Mouse (Mus musculus) heart, embryonic 12.5 days (tissue): ENCODE measurements at regions not wholly inside any gene's neighbourhood (a gene's known extent, or its start where the extent isn't known, plus 50 kb on each side); places are given as distances from the start of the nearest gene placed in this dataset.
"Not testable (repeated sequence)": the region's sequence is repeated elsewhere in the genome, so short reads cannot be mapped to it uniquely, and the experiment has no call there.

Experiments used
- ATAC-seq: fragments of 200-750 bp; cut with Nextera tagmentation; 2 replicates; pipeline ENCODE4 v1.8.0; 2017; ENCODE audit warnings: moderate TSS enrichment, moderate library complexity; ENCODE audit not compliant: insufficient number of reproducible peaks, low FRiP score
- H3K27ac ChIP-seq: fragments of 300-500 bp; sonication (generic); 2 replicates; pipeline ENCODE4 v1.5.1; 2016; ENCODE audit warnings: mild to moderate bottlenecking, moderate library complexity; ENCODE audit not compliant: poor library complexity, severe bottlenecking
- H3K27me3 ChIP-seq: fragments of 300-500 bp; sonication (generic); replicated peaks from 2 replicates; pipeline ENCODE4 v1.6.1; 2016; ENCODE audit warnings: mild to moderate bottlenecking, moderate library complexity
- H3K36me3 ChIP-seq: fragments of 300-500 bp; sonication (generic); 2 replicates; pipeline ENCODE4 v1.6.1; 2016; ENCODE audit warnings: mild to moderate bottlenecking, moderate library complexity
- H3K4me1 ChIP-seq: fragments of 300-500 bp; sonication (generic); replicated peaks from 2 replicates; pipeline ENCODE4 v1.6.1; 2016; ENCODE audit warnings: mild to moderate bottlenecking
- H3K4me2 ChIP-seq: fragments of 300-500 bp; sonication (generic); 2 replicates; pipeline ENCODE4 v1.6.1; 2016; ENCODE audit warnings: mild to moderate bottlenecking, moderate library complexity
- H3K4me3 ChIP-seq: fragments of 300-500 bp; sonication (generic); 2 replicates; pipeline ENCODE4 v1.5.1; 2016; ENCODE audit warnings: mild to moderate bottlenecking
- H3K9ac ChIP-seq: fragments of 300-500 bp; sonication (generic); 2 replicates; pipeline ENCODE4 v1.6.1; 2016; ENCODE audit warnings: mild to moderate bottlenecking, moderate library complexity
- H3K9me3 ChIP-seq: fragments of 300-500 bp; sonication (generic); replicated peaks from 2 replicates; pipeline ENCODE4 v1.6.1; 2016; ENCODE audit warnings: mild to moderate bottlenecking, moderate library complexity
- WGBS: fragments of 180-500 bp; shearing (Covaris S2); methylation state at CpG from one replicate; pipeline ENCODE4 v1.1.7; 2016; 5-methylcytosine and 5-hydroxymethylcytosine counted together

DNA sequence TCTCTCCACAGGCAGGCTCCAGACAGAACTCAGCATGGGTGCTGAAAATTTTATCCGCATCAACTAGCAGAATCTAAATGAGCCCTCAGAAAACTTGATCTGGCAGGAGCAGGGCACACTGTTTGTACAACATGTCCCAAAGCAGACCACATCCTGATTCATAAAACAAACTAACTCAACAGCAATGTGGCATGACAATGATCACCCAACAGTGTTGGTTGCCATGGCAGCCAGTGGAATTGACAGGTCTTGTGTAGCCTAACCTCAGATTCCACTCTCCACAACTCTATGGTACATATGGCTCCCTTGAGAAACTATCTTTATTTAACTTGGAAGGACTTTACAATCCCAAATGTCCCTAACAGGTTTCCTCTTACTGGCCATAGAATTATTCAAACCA is 82.3 kb upstream of the Adtrp start:
- no peak for ATAC-seq
- no peak overlapping the region for H3K27ac ChIP-seq
- H3K27me3 ChIP-seq, result no peaks in the 10 kb centered on the region
- no peaks in the 10 kb centered on the region for H3K36me3 ChIP-seq
- H3K9ac ChIP-seq, result no peak overlapping the region
- H3K4me3 ChIP-seq, result no peak overlapping the region
- no peaks in the 10 kb centered on the region for H3K4me1 ChIP-seq
- WGBS, result 84% methylated on average over 1 of the region's 1 CpGs
- no peaks in the 10 kb centered on the region for H3K9me3 ChIP-seq
- H3K4me2 ChIP-seq, result no peak overlapping the region

DNA sequence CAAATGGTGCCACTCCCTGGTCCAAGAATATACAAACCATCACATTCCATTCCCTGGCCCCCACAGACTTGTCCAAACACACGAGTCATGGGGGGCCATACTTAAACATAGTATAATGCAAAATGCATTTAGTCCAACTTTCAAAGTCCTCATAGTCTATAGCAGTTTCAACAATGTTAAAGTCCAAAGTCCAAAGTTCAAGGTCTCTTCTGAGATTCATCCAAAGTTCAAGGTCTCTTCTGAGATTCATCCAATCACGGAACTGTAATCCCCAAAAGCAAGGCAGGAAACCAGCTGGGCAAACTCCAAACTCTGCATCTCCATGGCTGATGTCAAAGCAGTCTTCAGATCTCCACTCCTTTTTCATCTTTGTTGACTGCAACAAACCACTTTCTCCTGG is 78.4 kb upstream of the Adtrp start:
- 73% methylated on average over 2 of the region's 2 CpGs for WGBS
- not testable (repeated sequence) for H3K9me3 ChIP-seq, H3K4me3 ChIP-seq, H3K27me3 ChIP-seq, ATAC-seq, H3K27ac ChIP-seq, H3K9ac ChIP-seq, H3K4me1 ChIP-seq, H3K4me2 ChIP-seq, H3K36me3 ChIP-seq

DNA sequence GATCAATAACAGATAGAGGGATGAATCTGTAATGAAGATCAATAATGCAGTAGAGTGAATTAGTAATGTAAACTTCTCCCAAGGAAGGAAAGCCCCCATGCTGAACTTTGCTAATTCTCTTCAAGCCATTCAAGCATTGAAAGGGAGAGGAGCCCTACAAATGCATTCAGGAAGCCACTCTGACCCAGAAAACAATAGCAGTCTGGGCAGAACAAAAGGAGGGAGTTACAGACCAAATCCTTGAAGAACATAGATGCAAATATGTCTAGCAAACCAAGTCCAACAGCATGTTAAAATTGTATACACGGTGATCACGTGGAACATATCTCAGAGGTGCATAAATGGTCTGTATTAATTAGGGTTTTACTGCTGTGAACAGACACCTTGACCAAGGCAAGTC is 77.7 kb upstream of the Adtrp start:
- H3K4me1 ChIP-seq, result no peaks in the 10 kb centered on the region
- 60% methylated on average over 2 of the region's 2 CpGs for WGBS
- H3K27me3 ChIP-seq, result no peaks in the 10 kb centered on the region
- H3K4me3 ChIP-seq, result no peak overlapping the region
- no peaks in the 10 kb centered on the region for H3K36me3 ChIP-seq
- H3K9ac ChIP-seq, result no peak overlapping the region
- H3K9me3 ChIP-seq, result no peaks in the 10 kb centered on the region
- ATAC-seq, result no peak
- no peak overlapping the region for H3K4me2 ChIP-seq
- no peak overlapping the region for H3K27ac ChIP-seq

DNA sequence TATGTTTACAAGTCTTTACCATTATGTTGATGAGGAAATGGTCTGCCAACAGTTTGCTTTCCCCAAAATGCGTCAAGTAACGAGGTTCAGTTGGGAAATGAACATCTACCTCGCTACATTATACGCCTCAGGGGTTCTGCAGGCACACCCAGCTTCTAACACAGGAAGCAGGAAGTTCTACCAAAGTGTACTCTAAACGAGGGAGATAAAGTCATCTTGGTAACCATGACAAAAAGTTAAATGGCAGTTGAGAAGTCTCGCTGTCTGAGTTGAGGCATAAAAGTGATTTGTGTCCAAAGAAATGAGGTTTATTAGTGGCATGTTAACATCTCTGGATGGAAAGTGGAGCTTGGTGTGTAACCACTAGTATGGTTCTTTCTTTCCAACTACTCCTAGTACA is 73.7 kb upstream of the Adtrp start:
- no peaks in the 10 kb centered on the region for H3K36me3 ChIP-seq
- ATAC-seq, result no peak
- H3K9ac ChIP-seq, result no peak overlapping the region
- no peak overlapping the region for H3K4me3 ChIP-seq
- H3K27me3 ChIP-seq, result no peaks in the 10 kb centered on the region
- no peaks in the 10 kb centered on the region for H3K4me1 ChIP-seq
- WGBS, result 63% methylated on average over 6 of the region's 6 CpGs
- H3K27ac ChIP-seq, result no peak overlapping the region
- no peak overlapping the region for H3K4me2 ChIP-seq
- no peaks in the 10 kb centered on the region for H3K9me3 ChIP-seq

DNA sequence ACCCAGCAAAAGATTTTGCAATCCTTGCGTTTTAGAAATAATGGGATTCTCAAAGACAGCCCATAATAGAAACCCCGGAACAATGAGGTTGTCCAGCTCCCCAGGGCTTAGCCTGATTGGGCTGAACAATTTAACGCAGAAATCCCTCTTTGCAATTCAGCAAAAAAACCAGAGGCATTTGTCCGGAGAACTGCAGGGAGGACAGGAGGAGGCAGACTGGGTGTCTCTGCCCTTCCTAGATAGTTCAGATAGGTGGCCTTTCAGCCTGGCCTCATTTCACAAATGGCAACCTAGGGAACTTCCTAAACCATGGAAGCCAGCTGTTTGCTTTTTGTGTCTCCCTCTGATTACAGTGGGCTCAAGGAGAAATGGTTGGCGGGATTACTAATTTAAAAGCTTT is 71.0 kb upstream of the Adtrp start:
- no peaks in the 10 kb centered on the region for H3K9me3 ChIP-seq
- H3K27ac ChIP-seq, result no peak overlapping the region
- no peaks in the 10 kb centered on the region for H3K4me1 ChIP-seq
- no peak for ATAC-seq
- no peaks in the 10 kb centered on the region for H3K27me3 ChIP-seq
- H3K4me2 ChIP-seq, result no peak overlapping the region
- no peak overlapping the region for H3K9ac ChIP-seq
- H3K4me3 ChIP-seq, result no peak overlapping the region
- WGBS, result 53% methylated on average over 5 of the region's 5 CpGs
- H3K36me3 ChIP-seq, result no peaks in the 10 kb centered on the region

DNA sequence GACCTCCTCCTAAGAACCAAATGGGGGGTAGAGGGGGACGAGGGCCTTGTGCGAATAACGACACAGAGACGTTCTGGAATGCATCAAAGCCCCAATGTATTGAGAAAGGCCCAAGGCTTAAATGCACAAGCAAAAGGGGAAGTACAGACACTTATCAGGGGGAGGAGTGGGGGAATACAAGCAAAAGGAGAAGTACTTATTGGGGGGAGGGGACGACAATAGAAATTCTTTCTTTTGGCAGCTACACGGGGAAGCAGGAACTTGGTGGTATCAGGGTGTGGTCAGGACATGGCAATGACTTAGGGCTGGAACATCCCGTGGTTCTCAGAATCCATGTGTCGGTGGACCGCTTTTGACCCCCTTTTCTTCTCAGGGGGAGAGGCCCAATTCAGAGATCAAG is 68.3 kb upstream of the Adtrp start:
- not testable (repeated sequence) for H3K9ac ChIP-seq, H3K36me3 ChIP-seq, H3K4me2 ChIP-seq, H3K4me1 ChIP-seq, H3K27ac ChIP-seq, H3K9me3 ChIP-seq, ATAC-seq, H3K27me3 ChIP-seq, H3K4me3 ChIP-seq
- WGBS, result 84% methylated on average over 9 of the region's 9 CpGs

DNA sequence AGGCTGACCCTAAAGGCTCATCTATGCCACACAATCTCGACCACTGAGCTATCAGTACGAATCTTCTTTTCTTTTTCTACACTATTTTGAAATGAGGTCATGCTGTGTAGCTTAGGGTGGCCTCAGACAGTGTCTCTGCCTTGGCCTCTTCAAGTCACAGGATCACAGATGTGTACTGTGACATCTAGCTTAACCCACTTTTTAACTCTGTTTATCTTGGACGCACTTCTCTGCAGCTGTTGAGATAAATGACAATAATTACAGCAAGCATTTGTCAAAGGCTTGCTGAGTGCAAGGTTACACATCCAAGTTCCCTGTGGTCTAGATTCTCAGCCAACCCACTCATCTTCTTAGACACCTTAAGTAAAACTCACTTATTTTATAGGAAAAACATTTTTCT is 63.3 kb upstream of the Adtrp start:
- Histone ChIP-seq H3K4me3 (no peak overlapping the region), H3K36me3 (no peaks in the 10 kb centered on the region), H3K9me3 (no peaks in the 10 kb centered on the region), H3K4me1 (no peaks in the 10 kb centered on the region), H3K4me2 (no peak overlapping the region), H3K27ac (no peak overlapping the region), H3K27me3 (no peaks in the 10 kb centered on the region), H3K9ac (no peak overlapping the region)
- 48% methylated on average over 3 of the region's 3 CpGs for WGBS
- no peak for ATAC-seq

DNA sequence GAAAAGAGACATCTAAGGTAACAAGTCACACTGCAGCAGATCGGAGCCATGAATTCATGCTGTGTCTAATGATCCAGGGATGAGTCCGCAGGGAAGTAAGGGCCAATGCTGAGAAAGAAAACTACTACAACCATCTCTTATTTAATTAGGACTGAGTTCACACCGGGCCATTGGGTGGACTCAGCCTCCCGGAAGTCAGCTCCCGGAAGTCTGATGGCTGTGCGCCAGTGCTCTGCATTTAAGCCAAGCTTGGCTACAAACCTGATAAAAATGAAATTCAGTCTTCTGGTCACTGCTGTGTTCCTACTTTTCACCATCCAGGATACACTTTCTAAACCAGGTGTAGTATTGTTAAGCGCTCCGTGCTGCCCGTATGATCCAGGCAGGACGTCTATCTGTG is 62.8 kb upstream of the Adtrp start:
- no peak overlapping the region for H3K4me3 ChIP-seq
- H3K36me3 ChIP-seq, result no peaks in the 10 kb centered on the region
- H3K27ac ChIP-seq, result no peak overlapping the region
- H3K4me1 ChIP-seq, result no peaks in the 10 kb centered on the region
- H3K4me2 ChIP-seq, result no peak overlapping the region
- no peaks in the 10 kb centered on the region for H3K27me3 ChIP-seq
- no peaks in the 10 kb centered on the region for H3K9me3 ChIP-seq
- H3K9ac ChIP-seq, result no peak overlapping the region
- no peak for ATAC-seq
- 82% methylated on average over 10 of the region's 10 CpGs for WGBS

DNA sequence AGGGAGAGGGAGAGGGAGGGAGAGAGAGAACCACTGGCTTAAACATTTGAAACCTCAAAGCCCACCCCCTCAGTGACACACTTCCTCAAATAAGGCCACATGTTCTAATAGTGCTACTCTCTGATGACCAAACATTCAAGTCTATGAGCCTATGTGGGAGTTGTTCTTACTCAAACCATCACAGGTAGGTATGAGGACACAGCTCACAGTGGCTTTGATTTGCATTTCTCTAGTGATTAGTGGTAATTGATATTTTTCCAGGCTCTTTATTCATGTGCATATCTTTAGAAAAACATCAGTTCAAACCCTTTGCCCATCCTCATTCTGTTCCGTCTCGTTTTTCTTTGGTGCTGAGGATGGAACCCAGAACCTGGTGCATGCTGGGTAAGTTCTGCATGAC is 59.5 kb upstream of the Adtrp start:
- Histone ChIP-seq H3K4me1 (no peaks in the 10 kb centered on the region), H3K27me3 (no peaks in the 10 kb centered on the region), H3K27ac (no peak overlapping the region), H3K4me2 (no peak overlapping the region), H3K9me3 (no peaks in the 10 kb centered on the region), H3K4me3 (no peak overlapping the region), H3K36me3 (no peaks in the 10 kb centered on the region), H3K9ac (no peak overlapping the region)
- no peak for ATAC-seq
- WGBS, result 82% methylated on average over 2 of the region's 2 CpGs

DNA sequence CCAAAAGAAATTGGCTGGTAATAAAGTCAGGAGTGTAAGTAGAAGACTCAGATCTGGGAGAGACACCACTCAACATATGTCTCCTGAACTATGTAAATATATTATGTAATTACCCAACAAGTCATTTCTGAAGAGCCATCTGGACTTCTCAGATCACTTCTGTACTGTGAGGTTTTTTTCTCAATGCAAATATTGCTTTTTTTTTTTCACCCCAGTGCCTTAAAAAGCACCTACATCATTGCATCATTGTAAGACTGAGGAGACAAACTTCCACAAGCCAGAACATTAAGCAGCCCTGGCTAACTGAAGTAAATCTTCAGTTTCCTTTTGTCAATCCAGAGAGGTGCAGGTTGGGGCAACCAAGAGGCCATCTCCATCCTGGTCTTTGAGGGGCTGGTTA is 55.8 kb upstream of the Adtrp start:
- Histone ChIP-seq H3K9me3 (no peaks in the 10 kb centered on the region), H3K27me3 (no peaks in the 10 kb centered on the region), H3K36me3 (no peaks in the 10 kb centered on the region), H3K4me3 (no peak overlapping the region), H3K9ac (no peak overlapping the region), H3K4me1 (no peaks in the 10 kb centered on the region), H3K27ac (no peak overlapping the region), H3K4me2 (no peak overlapping the region)
- ATAC-seq, result no peak

DNA sequence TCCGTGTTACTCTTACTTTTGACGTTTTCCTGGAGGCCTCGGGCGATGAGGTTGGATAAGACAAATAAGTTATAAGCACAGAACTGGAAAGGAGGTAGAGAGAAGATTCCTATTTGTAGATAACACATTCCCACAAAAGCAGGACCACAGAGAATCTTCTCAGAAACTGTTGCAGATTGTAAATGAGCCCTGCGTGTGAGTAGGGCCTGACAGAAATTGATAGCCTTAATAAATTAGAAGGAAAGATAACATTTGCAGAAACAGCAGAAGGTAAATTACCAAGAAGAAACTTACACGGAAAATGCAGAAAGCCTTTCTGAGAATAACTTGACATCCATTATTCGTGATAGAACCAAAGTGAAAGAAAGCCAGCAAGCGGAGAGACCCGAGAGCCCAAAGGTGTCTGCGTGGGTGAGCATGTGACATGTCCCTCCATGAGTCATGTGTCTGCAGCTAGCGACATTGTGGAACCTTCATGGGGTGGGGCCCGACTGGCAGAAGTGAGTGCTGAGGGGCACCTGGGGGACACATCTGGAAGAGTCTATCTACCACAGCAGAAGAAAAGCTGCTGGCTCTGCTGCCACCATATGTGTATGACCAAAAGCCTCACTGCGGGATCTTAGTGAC is 52.5 kb upstream of the Adtrp start:
- no peak overlapping the region for H3K4me3 ChIP-seq
- no peaks in the 10 kb centered on the region for H3K27me3 ChIP-seq
- H3K4me2 ChIP-seq, result no peak overlapping the region
- H3K36me3 ChIP-seq, result no peaks in the 10 kb centered on the region
- no peak overlapping the region for H3K27ac ChIP-seq
- no peaks in the 10 kb centered on the region for H3K9me3 ChIP-seq
- 84% methylated on average over 13 of the region's 13 CpGs for WGBS
- H3K9ac ChIP-seq, result no peak overlapping the region
- no peak for ATAC-seq
- no peaks in the 10 kb centered on the region for H3K4me1 ChIP-seq

DNA sequence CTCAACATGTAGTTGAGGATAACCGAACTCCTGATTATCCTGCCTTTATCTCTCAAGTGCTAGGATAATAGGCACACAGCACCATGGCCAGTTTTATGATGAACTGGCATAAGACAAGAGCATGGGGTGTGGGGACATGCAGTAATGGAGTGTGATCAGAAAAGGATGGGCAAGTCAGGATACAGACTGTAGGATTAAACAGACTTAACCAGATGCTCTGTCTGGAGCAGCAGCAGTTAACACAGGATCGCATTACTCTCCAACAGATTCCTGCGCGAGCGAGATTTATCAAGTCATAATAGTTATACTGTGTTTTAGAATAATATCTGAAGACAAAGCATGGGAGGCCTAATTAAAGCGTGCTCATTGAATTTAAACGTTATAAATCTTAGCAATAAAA is 51.8 kb upstream of the Adtrp start:
- Histone ChIP-seq H3K27ac (no peak overlapping the region), H3K9ac (no peak overlapping the region), H3K4me3 (no peak overlapping the region), H3K4me2 (no peak overlapping the region), H3K9me3 (no peaks in the 10 kb centered on the region), H3K36me3 (no peaks in the 10 kb centered on the region), H3K27me3 (no peaks in the 10 kb centered on the region), H3K4me1 (no peaks in the 10 kb centered on the region)
- WGBS, result 83% methylated on average over 7 of the region's 7 CpGs
- no peak for ATAC-seq
